Mouse (Mus musculus): ENCODE results near the gene Atxn7. TPM values are rescaled to one million over a fixed set of nuclear protein-coding genes. Genes with fewer than 3 reads are reported as not detected.
A peak's percentile ranks its signal among the peaks of the same experiment; 100 is the strongest.

Atxn7 gene
- total and polyA plus RNA-seq, 3 experiments: 11.4 to 16.5 (median 12.5) TPM

- H3K4me1 ChIP-seq (ENCODE audit: insufficient read depth, low read depth, low read length): peaks cover 52% of the 10 kb centered on the region
- TF ChIP-seq TAL1 (conservative IDR thresholded peaks at IDR 0.05; ENCODE audit: low read depth, low read length): peak; percentile 64
- no peak for TF ChIP-seq CTCF (IDR thresholded peaks at IDR 0.05; ENCODE audit: low read depth, low read length)
- TF ChIP-seq POLR2AphosphoS5 (IDR thresholded peaks at IDR 0.05; ENCODE audit: insufficient replicate concordance, low read depth, low read length): no peak
- TF ChIP-seq GATA2 (IDR thresholded peaks at IDR 0.05; ENCODE audit: borderline replicate concordance, low read depth, low read length): no peak
- TF ChIP-seq GATA1 (IDR thresholded peaks at IDR 0.05; ENCODE audit: borderline replicate concordance, low read length): no peak
- ATAC-seq (ENCODE audit: extremely low read depth, insufficient number of reproducible peaks, low FRiP score, poor library complexity, severe bottlenecking) (peak; percentile 83), DNase-seq (ENCODE audit: low spot score) (peak; percentile 65)
- H3K4me3 ChIP-seq (ENCODE audit: low read depth, low read length): peak overlapping the region; percentile 52; the same call in 1 of the 2 replicates
- H3K9me3 ChIP-seq (replicated peaks): no peaks in the 10 kb centered on the region
- H3K36me3 ChIP-seq (replicated peaks): peaks cover 46% of the 10 kb centered on the region
- no peaks in the 10 kb centered on the region for H3K27me3 ChIP-seq (ENCODE audit: insufficient read depth, low read length)
These were observed 127.0 kb downstream of the Atxn7 start for GRCm38 (mm10) chr14:14088016-14088791.

GRCm38 (mm10) chr14:14090571-14090970 lies 129.3 kb downstream of the Atxn7 start:
- H3K36me3 ChIP-seq (replicated peaks): peaks cover 54% of the 10 kb centered on the region
- no peak for ATAC-seq (ENCODE audit: extremely low read depth, insufficient number of reproducible peaks, low FRiP score, poor library complexity, severe bottlenecking)

GRCm38 (mm10) chr14:14098330-14098980 lies 137.2 kb downstream of the Atxn7 start:
- ATAC-seq (ENCODE audit: extremely low read depth, insufficient number of reproducible peaks, low FRiP score, poor library complexity, severe bottlenecking): peak; percentile 92
- peaks cover 77% of the 10 kb centered on the region for H3K36me3 ChIP-seq (replicated peaks)
- DNase-seq (ENCODE audit: low spot score): peak; percentile 48
- no peak overlapping the region for H3K4me3 ChIP-seq (ENCODE audit: low read depth, low read length)
- H3K4me1 ChIP-seq (ENCODE audit: insufficient read depth, low read depth, low read length): peaks cover 11% of the 10 kb centered on the region; the same call in 1 of the 2 replicates
- TF ChIP-seq GATA2 (IDR thresholded peaks at IDR 0.05; ENCODE audit: borderline replicate concordance, low read depth, low read length) (no peak), CTCF (IDR thresholded peaks at IDR 0.05; ENCODE audit: low read depth, low read length) (peak; percentile 93)
- no peaks in the 10 kb centered on the region for H3K9me3 ChIP-seq (replicated peaks)
- H3K27me3 ChIP-seq (ENCODE audit: insufficient read depth, low read length): no peaks in the 10 kb centered on the region

More at GRCm38 (mm10) chr14:14090571-14090970, 129.3 kb downstream of the Atxn7 start:
- peaks cover 51% of the 10 kb centered on the region for H3K4me1 ChIP-seq (ENCODE audit: insufficient read depth, low read depth, low read length)
- H3K4me3 ChIP-seq (ENCODE audit: low read depth, low read length): no peak overlapping the region
- no peak for DNase-seq (ENCODE audit: low spot score)
- TF ChIP-seq CTCF (IDR thresholded peaks at IDR 0.05; ENCODE audit: low read depth, low read length) (no peak), GATA2 (IDR thresholded peaks at IDR 0.05; ENCODE audit: borderline replicate concordance, low read depth, low read length) (no peak), GATA1 (IDR thresholded peaks at IDR 0.05; ENCODE audit: borderline replicate concordance, low read length) (no peak), POLR2AphosphoS5 (IDR thresholded peaks at IDR 0.05; ENCODE audit: insufficient replicate concordance, low read depth, low read length) (no peak), TAL1 (conservative IDR thresholded peaks at IDR 0.05; ENCODE audit: low read depth, low read length) (no peak)
- H3K9me3 ChIP-seq (replicated peaks): no peaks in the 10 kb centered on the region
- H3K27me3 ChIP-seq (ENCODE audit: insufficient read depth, low read length): no peaks in the 10 kb centered on the region

- Histone ChIP-seq H3K36me3 (replicated peaks) (peaks cover 76% of the 10 kb centered on the region), H3K9me3 (replicated peaks) (no peaks in the 10 kb centered on the region), H3K4me1 (ENCODE audit: insufficient read depth, low read depth, low read length) (peaks cover 10% of the 10 kb centered on the region; the same call in 1 of the 2 replicates), H3K27me3 (ENCODE audit: insufficient read depth, low read length) (no peaks in the 10 kb centered on the region), H3K4me3 (ENCODE audit: low read depth, low read length) (no peak overlapping the region)
- TF ChIP-seq GATA1 (IDR thresholded peaks at IDR 0.05; ENCODE audit: borderline replicate concordance, low read length): no peak
- TF ChIP-seq POLR2AphosphoS5 (IDR thresholded peaks at IDR 0.05; ENCODE audit: insufficient replicate concordance, low read depth, low read length): no peak
- ATAC-seq (ENCODE audit: extremely low read depth, insufficient number of reproducible peaks, low FRiP score, poor library complexity, severe bottlenecking): no peak
- no peak for DNase-seq (ENCODE audit: low spot score)
These were observed 139.6 kb downstream of the Atxn7 start for GRCm38 (mm10) chr14:14100773-14101280.

- TF ChIP-seq GATA1 (IDR thresholded peaks at IDR 0.05; ENCODE audit: borderline replicate concordance, low read length): no peak
- no peak for TF ChIP-seq POLR2AphosphoS5 (IDR thresholded peaks at IDR 0.05; ENCODE audit: insufficient replicate concordance, low read depth, low read length)
- no peak for TF ChIP-seq TAL1 (conservative IDR thresholded peaks at IDR 0.05; ENCODE audit: low read depth, low read length)
- no peak for TF ChIP-seq CTCF (IDR thresholded peaks at IDR 0.05; ENCODE audit: low read depth, low read length)
- TF ChIP-seq GATA2 (IDR thresholded peaks at IDR 0.05; ENCODE audit: borderline replicate concordance, low read depth, low read length): no peak
These were observed 140.1 kb downstream of the Atxn7 start for GRCm38 (mm10) chr14:14101296-14101695.

GRCm38 (mm10) chr14:14104213-14104929 lies 143.1 kb downstream of the Atxn7 start:
- no peaks in the 10 kb centered on the region for H3K9me3 ChIP-seq (replicated peaks)
- TF ChIP-seq TAL1 (conservative IDR thresholded peaks at IDR 0.05; ENCODE audit: low read depth, low read length) (no peak), GATA2 (IDR thresholded peaks at IDR 0.05; ENCODE audit: borderline replicate concordance, low read depth, low read length) (no peak), POLR2AphosphoS5 (IDR thresholded peaks at IDR 0.05; ENCODE audit: insufficient replicate concordance, low read depth, low read length) (no peak), CTCF (IDR thresholded peaks at IDR 0.05; ENCODE audit: low read depth, low read length) (no peak), GATA1 (IDR thresholded peaks at IDR 0.05; ENCODE audit: borderline replicate concordance, low read length) (no peak)
- ATAC-seq (ENCODE audit: extremely low read depth, insufficient number of reproducible peaks, low FRiP score, poor library complexity, severe bottlenecking): no peak
- no peaks in the 10 kb centered on the region for H3K27me3 ChIP-seq (ENCODE audit: insufficient read depth, low read length)
- peaks cover 6% of the 10 kb centered on the region; the same call in 1 of the 2 replicates for H3K4me1 ChIP-seq (ENCODE audit: insufficient read depth, low read depth, low read length)
- H3K4me3 ChIP-seq (ENCODE audit: low read depth, low read length): no peak overlapping the region
- no peak for DNase-seq (ENCODE audit: low spot score)
- peaks cover 68% of the 10 kb centered on the region for H3K36me3 ChIP-seq (replicated peaks)

More at GRCm38 (mm10) chr14:14101296-14101695, 140.1 kb downstream of the Atxn7 start:
- no peaks in the 10 kb centered on the region for H3K27me3 ChIP-seq (ENCODE audit: insufficient read depth, low read length)
- ATAC-seq (ENCODE audit: extremely low read depth, insufficient number of reproducible peaks, low FRiP score, poor library complexity, severe bottlenecking) (no peak), DNase-seq (ENCODE audit: low spot score) (no peak)
- H3K9me3 ChIP-seq (replicated peaks): no peaks in the 10 kb centered on the region
- H3K4me3 ChIP-seq (ENCODE audit: low read depth, low read length): no peak overlapping the region
- H3K36me3 ChIP-seq (replicated peaks): peaks cover 74% of the 10 kb centered on the region
- H3K4me1 ChIP-seq (ENCODE audit: insufficient read depth, low read depth, low read length): peaks cover 9% of the 10 kb centered on the region; the same call in 1 of the 2 replicates

Measured in G1E (cell line).